In the genomic region with DNA sequence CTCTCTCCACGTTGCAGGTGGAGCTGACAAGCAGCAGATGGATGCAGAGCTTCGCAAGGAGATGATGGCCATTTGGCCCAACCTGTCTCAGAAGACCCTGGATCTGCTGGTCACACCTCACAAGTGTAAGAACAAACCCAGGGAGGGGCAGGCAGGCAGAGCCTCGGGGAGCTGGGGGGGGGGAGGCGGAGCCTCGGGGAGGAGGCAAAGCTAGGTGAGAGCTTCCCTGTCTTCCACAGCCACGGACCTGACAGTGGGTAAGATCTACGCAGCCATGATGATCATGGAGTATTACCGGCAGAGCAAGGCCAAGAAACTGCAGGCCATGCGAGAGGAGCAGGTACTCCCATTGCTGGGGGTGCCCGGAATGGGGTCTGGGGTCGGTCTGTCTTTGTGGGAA, we compare ENCODE assay signal across 23 mouse cellular contexts. TPM values are rescaled to one million over a fixed set of nuclear protein-coding genes. Genes with fewer than 3 reads are reported as not detected.
A peak's percentile ranks its signal among the peaks of the same experiment; 100 is the strongest.
DNase-seq lines count a peak whose midpoint lies in the region; ATAC-seq and TF ChIP-seq lines count a peak whose summit lies in the region.
"Had no signal": no experiment of that assay in that cellular context is flagged by ENCODE, and none has a peak within 500 bp of the region (broad histone marks: within the 10 kb centered on the region; RNA-seq: fewer than 3 reads in every experiment).

No protein-coding gene starts in this region.

- no peak for TF ChIP-seq CTCF in ES-Bruce4 (IDR thresholded peaks at IDR 0.05; ENCODE audit: low read depth, low read length)

- no peak for TF ChIP-seq EP300 in ES-Bruce4 (IDR thresholded peaks at IDR 0.05; ENCODE audit: insufficient read depth, low read depth, low read length)

- no peak overlapping the region for H3K9ac ChIP-seq in ES-Bruce4 (ENCODE audit: low read depth, poor library complexity, severe bottlenecking)
- no peak overlapping the region for H3K9ac ChIP-seq in hindbrain, embryonic 11.5 days (ENCODE audit: low read depth, low read length)
- H3K9ac ChIP-seq: embryonic facial prominence, embryonic 13.5 days; embryonic facial prominence, embryonic 15.5 days; forebrain, embryonic 12.5 days had no signal

- intact Hi-C loops in gastrocnemius, postnatal 14 days (cut with DNase I; ENCODE audit: low total_unique reads) = no loop called here

- H3K27ac ChIP-seq in ES-Bruce4 (ENCODE audit: insufficient read depth, low read length) = 0 out of 2 replicates have a peak overlapping the region, but pooled peaks have one; percentile 13
- no peak overlapping the region for H3K27ac ChIP-seq in hindbrain, embryonic 11.5 days (ENCODE audit: low read depth, low read length)
- H3K27ac ChIP-seq: embryonic facial prominence, embryonic 13.5 days; embryonic facial prominence, embryonic 15.5 days; forebrain, embryonic 10.5 days; forebrain, embryonic 12.5 days had no signal

- H3K4me3 ChIP-seq in ES-Bruce4 (ENCODE audit: low read depth, low read length) = no peak overlapping the region
- H3K4me3 ChIP-seq in hindbrain, embryonic 11.5 days (ENCODE audit: low read depth, low read length) = no peak overlapping the region
- H3K4me3 ChIP-seq: embryonic facial prominence, embryonic 13.5 days; embryonic facial prominence, embryonic 15.5 days; erythroblast, embryonic 14.5 days; forebrain, embryonic 10.5 days; forebrain, embryonic 12.5 days had no signal

- no peaks in the 10 kb centered on the region for H3K36me3 ChIP-seq in ES-Bruce4 (ENCODE audit: control insufficient read depth, insufficient read depth, low read length, poor library complexity, severe bottlenecking)
- H3K36me3 ChIP-seq in hindbrain, embryonic 11.5 days (ENCODE audit: control insufficient read depth, insufficient read depth, low read length) = no peaks in the 10 kb centered on the region
- H3K36me3 ChIP-seq: embryonic facial prominence, embryonic 13.5 days; embryonic facial prominence, embryonic 15.5 days; forebrain, embryonic 10.5 days; G1E had no signal

- H3K4me1 ChIP-seq in ES-Bruce4 (ENCODE audit: control insufficient read depth, insufficient read depth, low read length) = peaks cover 7% of the 10 kb centered on the region
- no peaks in the 10 kb centered on the region for H3K4me1 ChIP-seq in hindbrain, embryonic 11.5 days (replicated peaks; ENCODE audit: control insufficient read depth, insufficient read depth, low read length)

- H3K9me3 ChIP-seq in ES-Bruce4 (replicated peaks; ENCODE audit: control insufficient read depth, insufficient read depth, low read length, poor library complexity, severe bottlenecking) = peaks cover 12% of the 10 kb centered on the region
- H3K9me3 ChIP-seq in hindbrain, embryonic 11.5 days (ENCODE audit: control insufficient read depth, low read length) = no peaks in the 10 kb centered on the region
- H3K9me3 ChIP-seq: embryonic facial prominence, embryonic 13.5 days; embryonic facial prominence, embryonic 15.5 days; forebrain, embryonic 10.5 days; forebrain, embryonic 12.5 days; G1E had no signal

- TF ChIP-seq POLR2A in ES-Bruce4 (IDR thresholded peaks at IDR 0.05; ENCODE audit: insufficient read depth, low read length) = no peak

- H3K4me2 ChIP-seq in hindbrain, embryonic 11.5 days (replicated peaks; ENCODE audit: low read depth, low read length) = no peak overlapping the region
- H3K4me2 ChIP-seq: embryonic facial prominence, embryonic 13.5 days; embryonic facial prominence, embryonic 15.5 days; forebrain, embryonic 12.5 days had no signal

- H3K27me3 ChIP-seq in ES-Bruce4 (ENCODE audit: control insufficient read depth, insufficient read depth, low read length, poor library complexity, severe bottlenecking) = no peaks in the 10 kb centered on the region
- no peaks in the 10 kb centered on the region for H3K27me3 ChIP-seq in hindbrain, embryonic 11.5 days (ENCODE audit: control insufficient read depth, insufficient read depth, low read length)
- H3K27me3 ChIP-seq: embryonic facial prominence, embryonic 13.5 days; embryonic facial prominence, embryonic 15.5 days; forebrain, embryonic 12.5 days; Patski had no signal

- DNase-seq in cerebellum, adult 11-12 months = peak; percentile 31
- DNase-seq in cerebellum, postnatal 14 days = no peak
- DNase-seq in R1 (ENCODE audit: low read depth, low spot score) = peak; percentile 71
- no peak for DNase-seq in heart, adult 18-20 months
- DNase-seq in gastrocnemius, postnatal 14 days = no peak
- DNase-seq in hindbrain, embryonic 11.5 days (ENCODE audit: low spot score) = no peak
- DNase-seq: adrenal gland, adult 8-10 months; adrenal gland, postnatal 14 days; adrenal gland, postnatal 36 days; cerebellum, adult 18-20 months; cerebellum, adult 8-10 months; cerebellum, adult 9-11 months had no signal

- WGBS in hindbrain, embryonic 11.5 days = 82% methylated on average over 11 of the region's 11 CpGs

- ATAC-seq in hindbrain, embryonic 11.5 days (ENCODE audit: low FRiP score) = no peak
- ATAC-seq: activated CD4-positive, CD25-positive, alpha-beta regulatory T cell, adult 4 months; forebrain, embryonic 14.5 days; forebrain, embryonic 16.5 days; Patski had no signal

RNA-seq across cellular contexts. Expression of a gene that starts 33.1 kb away (rescaled TPM):
- 42.8 and 44.8 TPM in 2 replicates for polyA plus RNA-seq in ES-Bruce4 (2011; ENCODE audit: insufficient read depth, insufficient read length, low read depth, missing spikeins)
- total RNA-seq in heart, adult 18-20 months (2021) = 10 to 100 TPM; 11.2 to 13.4 TPM
- total RNA-seq in gastrocnemius, postnatal 14 days (2021) = 10 to 100 TPM; 10.5 to 10.8 TPM
- 60.5 and 61.5 TPM in 2 replicates for polyA plus RNA-seq in hindbrain, embryonic 11.5 days (2014; fragmentation: Nextera tagmentation; extraction: Ambion mirVana)

RNA-seq across cellular contexts. Expression of a gene that starts 56.5 kb away (rescaled TPM):
- 77.6 and 79.8 TPM in 2 replicates for polyA plus RNA-seq in ES-Bruce4 (2011; ENCODE audit: insufficient read depth, insufficient read length, low read depth, missing spikeins)
- 10 to 100 TPM; 34.2 to 45.1 TPM for total RNA-seq in heart, adult 18-20 months (2021)
- total RNA-seq in gastrocnemius, postnatal 14 days (2021) = 10 to 100 TPM; 26.0 to 36.2 TPM
- 47.9 and 51.1 TPM in 2 replicates for polyA plus RNA-seq in hindbrain, embryonic 11.5 days (2014; fragmentation: Nextera tagmentation; extraction: Ambion mirVana)

RNA-seq across cellular contexts. Expression of a gene that starts 58.1 kb away (rescaled TPM):
- 89.7 and 97.9 TPM in 2 replicates for polyA plus RNA-seq in ES-Bruce4 (2011; ENCODE audit: insufficient read depth, insufficient read length, low read depth, missing spikeins)
- 10 to 100 TPM; 31.4 to 32.7 TPM for total RNA-seq in heart, adult 18-20 months (2021)
- 10 to 100 TPM; 25.7 to 33.6 TPM for total RNA-seq in gastrocnemius, postnatal 14 days (2021)
- polyA plus RNA-seq in hindbrain, embryonic 11.5 days (2014; fragmentation: Nextera tagmentation; extraction: Ambion mirVana) = 19.7 and 20.5 TPM in 2 replicates

Comparison
In these comparisons a context has a peak if more than half of its experiments do, and no peak if none do; other contexts are left out.
1. DNase-seq: peak in cerebellum, adult 11-12 months (single experiment) and R1 (single experiment); none in cerebellum, postnatal 14 days (0 of 2), heart, adult 18-20 months (0 of 2), gastrocnemius, postnatal 14 days (single experiment) and hindbrain, embryonic 11.5 days (single experiment).